24 mouse cellular contexts compared by ENCODE assay signal in the genomic region with DNA sequence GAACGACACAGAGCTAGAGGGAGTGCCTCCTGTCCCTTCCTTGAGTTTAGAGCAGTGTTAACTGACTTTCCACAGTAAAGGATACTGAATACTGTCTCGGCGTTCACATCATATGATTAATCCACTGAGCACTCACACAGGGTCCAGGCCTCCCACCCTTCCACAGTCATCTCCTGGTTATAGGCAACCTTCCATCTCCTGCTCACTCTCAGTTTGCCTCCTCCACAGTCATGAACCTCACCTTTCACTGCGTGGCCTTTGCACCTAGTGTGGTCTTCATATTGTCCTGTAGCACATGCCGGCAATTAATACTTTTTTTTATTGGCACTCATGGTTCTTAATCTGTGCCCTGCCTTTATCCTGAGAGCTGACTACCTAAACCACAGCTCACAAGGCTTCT. TPM values are rescaled to one million over a fixed set of nuclear protein-coding genes. Genes with fewer than 3 reads are reported as not detected.
A peak's percentile ranks its signal among the peaks of the same experiment; 100 is the strongest.
DNase-seq lines count a peak whose midpoint lies in the region; ATAC-seq lines count a peak whose summit lies in the region.
"Had no signal": no experiment of that assay in that cellular context is flagged by ENCODE, and none has a peak within 500 bp of the region (broad histone marks: within the 10 kb centered on the region; RNA-seq: fewer than 3 reads in every experiment).

No protein-coding gene starts in this region.

- no peak overlapping the region for H3K9ac ChIP-seq in intestine, embryonic 14.5 days (ENCODE audit: low read length)
- no peak overlapping the region for H3K9ac ChIP-seq in intestine, embryonic 16.5 days (ENCODE audit: low read depth, low read length)
- no peak overlapping the region for H3K9ac ChIP-seq in midbrain, embryonic 15.5 days
- no peak overlapping the region for H3K9ac ChIP-seq in midbrain, embryonic 11.5 days (ENCODE audit: low read length)
- H3K9ac ChIP-seq: embryonic facial prominence, embryonic 13.5 days; embryonic facial prominence, embryonic 15.5 days; forebrain, embryonic 12.5 days had no signal

- 90% methylated on average over 5 of the region's 5 CpGs for WGBS in intestine, embryonic 14.5 days
- 90% methylated on average over 5 of the region's 5 CpGs for WGBS in intestine, embryonic 16.5 days
- 96% methylated on average over 5 of the region's 5 CpGs for WGBS in midbrain, embryonic 15.5 days
- 93% methylated on average over 5 of the region's 5 CpGs for whole genome bisulfite sequencing in midbrain, embryonic 11.5 days

- H3K4me1 ChIP-seq in intestine, embryonic 14.5 days (replicated peaks; ENCODE audit: control insufficient read depth, insufficient read depth, low read length): no peaks in the 10 kb centered on the region
- H3K4me1 ChIP-seq in intestine, embryonic 16.5 days (ENCODE audit: control insufficient read depth, insufficient read depth, low read length): no peaks in the 10 kb centered on the region
- no peaks in the 10 kb centered on the region for H3K4me1 ChIP-seq in midbrain, embryonic 15.5 days
- H3K4me1 ChIP-seq in midbrain, embryonic 11.5 days (ENCODE audit: control insufficient read depth, insufficient read depth, low read length): no peaks in the 10 kb centered on the region
- H3K4me1 ChIP-seq: forebrain, embryonic 10.5 days; forebrain, embryonic 12.5 days had no signal

- no peak overlapping the region for H3K27ac ChIP-seq in intestine, embryonic 14.5 days (ENCODE audit: low read depth)
- no peak overlapping the region for H3K27ac ChIP-seq in intestine, embryonic 16.5 days (ENCODE audit: low read length)
- no peak overlapping the region for H3K27ac ChIP-seq in midbrain, embryonic 15.5 days
- H3K27ac ChIP-seq in midbrain, embryonic 11.5 days (ENCODE audit: low read depth, low read length): no peak overlapping the region
- H3K27ac ChIP-seq: embryonic facial prominence, embryonic 13.5 days; embryonic facial prominence, embryonic 15.5 days; forebrain, embryonic 10.5 days; forebrain, embryonic 12.5 days had no signal

- H3K4me2 ChIP-seq in intestine, embryonic 14.5 days (ENCODE audit: low read length): no peak overlapping the region
- H3K4me2 ChIP-seq in intestine, embryonic 16.5 days (ENCODE audit: low read depth, low read length): no peak overlapping the region
- no peak overlapping the region for H3K4me2 ChIP-seq in midbrain, embryonic 15.5 days
- H3K4me2 ChIP-seq in midbrain, embryonic 11.5 days: no peak overlapping the region
- H3K4me2 ChIP-seq: embryonic facial prominence, embryonic 13.5 days; embryonic facial prominence, embryonic 15.5 days; forebrain, embryonic 12.5 days had no signal

- H3K9me3 ChIP-seq in intestine, embryonic 14.5 days (ENCODE audit: control insufficient read depth, low read length): no peaks in the 10 kb centered on the region
- no peaks in the 10 kb centered on the region for H3K9me3 ChIP-seq in intestine, embryonic 16.5 days (ENCODE audit: control insufficient read depth, low read length)
- no peaks in the 10 kb centered on the region for H3K9me3 ChIP-seq in midbrain, embryonic 15.5 days
- no peaks in the 10 kb centered on the region for H3K9me3 ChIP-seq in midbrain, embryonic 11.5 days (ENCODE audit: control insufficient read depth, low read length)
- H3K9me3 ChIP-seq: embryonic facial prominence, embryonic 13.5 days; embryonic facial prominence, embryonic 15.5 days; forebrain, embryonic 10.5 days; forebrain, embryonic 12.5 days had no signal

- no peak overlapping the region for H3K4me3 ChIP-seq in intestine, embryonic 14.5 days (ENCODE audit: low read depth, low read length)
- no peak overlapping the region for H3K4me3 ChIP-seq in intestine, embryonic 16.5 days (ENCODE audit: low read length)
- no peak overlapping the region for H3K4me3 ChIP-seq in midbrain, embryonic 15.5 days
- H3K4me3 ChIP-seq in midbrain, embryonic 11.5 days (ENCODE audit: low read depth, low read length): no peak overlapping the region
- H3K4me3 ChIP-seq: embryonic facial prominence, embryonic 13.5 days; embryonic facial prominence, embryonic 15.5 days; erythroblast, embryonic 14.5 days; forebrain, embryonic 10.5 days; forebrain, embryonic 12.5 days had no signal

- H3K27me3 ChIP-seq in intestine, embryonic 14.5 days (replicated peaks; ENCODE audit: control insufficient read depth, insufficient read depth, low read length): no peaks in the 10 kb centered on the region
- no peaks in the 10 kb centered on the region for H3K27me3 ChIP-seq in intestine, embryonic 16.5 days (replicated peaks; ENCODE audit: control insufficient read depth, insufficient read depth, low read length)
- H3K27me3 ChIP-seq in midbrain, embryonic 15.5 days (replicated peaks): no peaks in the 10 kb centered on the region
- no peaks in the 10 kb centered on the region for H3K27me3 ChIP-seq in midbrain, embryonic 11.5 days (ENCODE audit: control insufficient read depth, insufficient read depth, low read length)
- H3K27me3 ChIP-seq: embryonic facial prominence, embryonic 13.5 days; embryonic facial prominence, embryonic 15.5 days; forebrain, embryonic 12.5 days had no signal

- DNase-seq in intestine, embryonic 14.5 days (ENCODE audit: low spot score): peak; percentile 42
- no peak for DNase-seq in midbrain, embryonic 11.5 days (ENCODE audit: low spot score, missing footprints)
- no peak for DNase-seq in left cerebral cortex, postnatal 14 days (ENCODE audit: low spot score in 2 of 2)
- DNase-seq: adrenal gland, adult 2 months; adrenal gland, postnatal 10 days; adrenal gland, postnatal 25 days; cerebellum, adult 11 months; cerebellum, adult 18-20 months; cerebellum, adult 8-10 months; cerebellum, adult 9-11 months; cerebellum, postnatal 14 days; cerebellum, postnatal 36 days; embryo, embryonic 11 days had no signal

- intact Hi-C loops in left cerebral cortex, postnatal 14 days (cut with DNase I): no loop called here

- no peak for ATAC-seq in intestine, embryonic 14.5 days (replicated peaks; ENCODE audit: low FRiP score, low TSS enrichment, low read depth)
- ATAC-seq in intestine, embryonic 16.5 days: no peak
- ATAC-seq in midbrain, embryonic 15.5 days (replicated peaks): peak; percentile 34; the same call in 1 of the 2 replicates
- ATAC-seq in midbrain, embryonic 11.5 days (ENCODE audit: low FRiP score): no peak
- ATAC-seq: forebrain, embryonic 14.5 days; forebrain, embryonic 16.5 days had no signal

- peaks cover 34% of the 10 kb centered on the region for H3K36me3 ChIP-seq in intestine, embryonic 14.5 days (ENCODE audit: control insufficient read depth, insufficient read depth, low read length)
- 0 out of 2 replicates have a peak, but pooled peaks cover 3% of the 10 kb centered on the region for H3K36me3 ChIP-seq in intestine, embryonic 16.5 days (ENCODE audit: control insufficient read depth, insufficient read depth, low read length)
- peaks cover 7% of the 10 kb centered on the region for H3K36me3 ChIP-seq in midbrain, embryonic 15.5 days (replicated peaks)
- peaks cover 9% of the 10 kb centered on the region for H3K36me3 ChIP-seq in midbrain, embryonic 11.5 days (ENCODE audit: control insufficient read depth, insufficient read depth, low read length)

RNA-seq across cellular contexts. Expression of a gene that starts 44.3 kb away (rescaled TPM):
- 1.1 and 1.3 TPM in 2 replicates for polyA plus RNA-seq in intestine, embryonic 14.5 days (2014; fragmentation: Nextera tagmentation; extraction: Ambion mirVana)
- 1.5 and 2.0 TPM in 2 replicates for polyA plus RNA-seq in intestine, embryonic 16.5 days (2015; fragmentation: Nextera tagmentation; extraction: Ambion mirVana)
- 0.50 and 0.56 TPM in 2 replicates for polyA plus RNA-seq in midbrain, embryonic 15.5 days (2015; fragmentation: Nextera tagmentation; extraction: Ambion mirVana)
- 0.15 and 0.27 TPM in 2 replicates for polyA plus RNA-seq in midbrain, embryonic 11.5 days (2014; fragmentation: Nextera tagmentation; extraction: Ambion mirVana)
- under 1 TPM in 1 of 2 experiments, not detected in 1; 0.76 TPM for total RNA-seq in left cerebral cortex, postnatal 14 days (2021)
- total RNA-seq: adrenal gland, postnatal 25 days; common myeloid progenitor, adult 5-6 weeks; MEL had no signal
- polyA plus RNA-seq: adrenal gland, adult 2 months; erythroblast, embryonic 14.5 days had no signal
